ENCODE assay signal across 18 mouse cellular contexts in genomic region chr5:72104274-72104921, GRCm38 (mm10).
A peak's percentile ranks its signal among the peaks of the same experiment; 100 is the strongest.
DNase-seq lines count a peak whose midpoint lies in the region; ATAC-seq and TF ChIP-seq lines count a peak whose summit lies in the region.
"Had no signal": no experiment of that assay in that cellular context is flagged by ENCODE, and none has a peak within 500 bp of the region (broad histone marks: within the 10 kb centered on the region; RNA-seq: fewer than 3 reads in every experiment).

No protein-coding gene starts in this region.

- no peak overlapping the region for H3K4me3 ChIP-seq in forebrain, postnatal 0 days (ENCODE audit: low read depth, low read length)
- no peak overlapping the region for H3K4me3 ChIP-seq in forebrain, embryonic 15.5 days
- H3K4me3 ChIP-seq in hindbrain, embryonic 13.5 days = no peak overlapping the region
- H3K4me3 ChIP-seq in neural tube, embryonic 14.5 days (ENCODE audit: low read depth, low read length) = no peak overlapping the region
- H3K4me3 ChIP-seq in kidney, embryonic 14.5 days (ENCODE audit: low read length) = no peak overlapping the region
- H3K4me3 ChIP-seq: erythroblast, embryonic 14.5 days; heart, adult 2 months had no signal

- 25% methylated on average over 7 of the region's 7 CpGs for WGBS in forebrain, postnatal 0 days
- 24% methylated on average over 7 of the region's 7 CpGs for WGBS in forebrain, embryonic 15.5 days
- 24% methylated on average over 7 of the region's 7 CpGs for WGBS in hindbrain, embryonic 13.5 days
- 16% methylated on average over 7 of the region's 7 CpGs for WGBS in neural tube, embryonic 14.5 days
- WGBS in kidney, embryonic 14.5 days = 77% methylated on average over 7 of the region's 7 CpGs

- no peaks in the 10 kb centered on the region for H3K36me3 ChIP-seq in forebrain, postnatal 0 days (ENCODE audit: insufficient read depth)
- no peaks in the 10 kb centered on the region for H3K36me3 ChIP-seq in forebrain, embryonic 15.5 days
- H3K36me3 ChIP-seq in hindbrain, embryonic 13.5 days = no peaks in the 10 kb centered on the region
- H3K36me3 ChIP-seq in neural tube, embryonic 14.5 days (ENCODE audit: control insufficient read depth, insufficient read depth, low read length) = no peaks in the 10 kb centered on the region
- H3K36me3 ChIP-seq in kidney, embryonic 14.5 days (ENCODE audit: control insufficient read depth, insufficient read depth, low read length) = no peaks in the 10 kb centered on the region

- no peaks in the 10 kb centered on the region for H3K4me1 ChIP-seq in forebrain, postnatal 0 days (ENCODE audit: insufficient read depth)
- H3K4me1 ChIP-seq in forebrain, embryonic 15.5 days = no peaks in the 10 kb centered on the region
- peaks cover 13% of the 10 kb centered on the region for H3K4me1 ChIP-seq in hindbrain, embryonic 13.5 days (replicated peaks)
- H3K4me1 ChIP-seq in neural tube, embryonic 14.5 days (ENCODE audit: control insufficient read depth, insufficient read depth, low read length) = peaks cover 5% of the 10 kb centered on the region; the same call in 1 of the 2 replicates
- H3K4me1 ChIP-seq in kidney, embryonic 14.5 days (ENCODE audit: control insufficient read depth, insufficient read depth, low read length) = no peaks in the 10 kb centered on the region

- peak; percentile 12; the same call in 1 of the 2 replicates for ATAC-seq in forebrain, postnatal 0 days
- no peak for ATAC-seq in forebrain, embryonic 15.5 days (replicated peaks)
- peak; percentile 64 for ATAC-seq in CD4-positive, CD25-positive, alpha-beta regulatory T cell, adult 4 months
- ATAC-seq in hindbrain, embryonic 13.5 days (ENCODE audit: low FRiP score) = peak; percentile 65
- peak; percentile 84 for ATAC-seq in neural tube, embryonic 14.5 days (ENCODE audit: low read depth)
- no peak for ATAC-seq in kidney, embryonic 14.5 days (ENCODE audit: low FRiP score, low TSS enrichment)

- no peak for DNase-seq in forebrain, postnatal 0 days
- DNase-seq in kidney, postnatal 14 days = no peak
- no peak for DNase-seq in gastrocnemius, adult 8-10 months (ENCODE audit: low spot score in 2 of 2)
- DNase-seq: adrenal gland, postnatal 25 days; cerebellum, postnatal 10 days; heart, adult 2 months; layer of hippocampus, adult 9-11 months; lung, adult 2 months; lung, postnatal 4 days; right cerebral cortex, postnatal 14 days; thymus, postnatal 4 days had no signal

- H3K27ac ChIP-seq in forebrain, postnatal 0 days (ENCODE audit: low read depth, low read length) = no peak overlapping the region
- no peak overlapping the region for H3K27ac ChIP-seq in forebrain, embryonic 15.5 days (replicated peaks)
- peak overlapping the region; percentile 6; the same call in 1 of the 2 replicates for H3K27ac ChIP-seq in hindbrain, embryonic 13.5 days
- H3K27ac ChIP-seq in neural tube, embryonic 14.5 days (ENCODE audit: low read depth, low read length) = no peak overlapping the region
- H3K27ac ChIP-seq in kidney, embryonic 14.5 days (ENCODE audit: low read depth, low read length) = no peak overlapping the region
- H3K27ac ChIP-seq: heart, adult 2 months; kidney, postnatal 0 days had no signal

- H3K9me3 ChIP-seq in forebrain, postnatal 0 days (ENCODE audit: low read length) = no peaks in the 10 kb centered on the region
- no peaks in the 10 kb centered on the region for H3K9me3 ChIP-seq in forebrain, embryonic 15.5 days
- H3K9me3 ChIP-seq in hindbrain, embryonic 13.5 days = no peaks in the 10 kb centered on the region
- no peaks in the 10 kb centered on the region for H3K9me3 ChIP-seq in neural tube, embryonic 14.5 days (ENCODE audit: control insufficient read depth, low read length)
- no peaks in the 10 kb centered on the region for H3K9me3 ChIP-seq in kidney, embryonic 14.5 days (ENCODE audit: control insufficient read depth, low read length)

- H3K9ac ChIP-seq in forebrain, postnatal 0 days = no peak overlapping the region
- no peak overlapping the region for H3K9ac ChIP-seq in forebrain, embryonic 15.5 days (replicated peaks)
- no peak overlapping the region for H3K9ac ChIP-seq in hindbrain, embryonic 13.5 days
- H3K9ac ChIP-seq in neural tube, embryonic 14.5 days (replicated peaks; ENCODE audit: low read depth, low read length) = no peak overlapping the region
- no peak overlapping the region for H3K9ac ChIP-seq in kidney, embryonic 14.5 days (ENCODE audit: low read depth, low read length)

- no peaks in the 10 kb centered on the region for H3K27me3 ChIP-seq in forebrain, postnatal 0 days (ENCODE audit: insufficient read depth, low read length)
- no peaks in the 10 kb centered on the region for H3K27me3 ChIP-seq in forebrain, embryonic 15.5 days
- H3K27me3 ChIP-seq in hindbrain, embryonic 13.5 days = no peaks in the 10 kb centered on the region
- H3K27me3 ChIP-seq in neural tube, embryonic 14.5 days (ENCODE audit: control insufficient read depth, insufficient read depth, low read length) = no peaks in the 10 kb centered on the region
- no peaks in the 10 kb centered on the region for H3K27me3 ChIP-seq in kidney, embryonic 14.5 days (ENCODE audit: control insufficient read depth, insufficient read depth, low read length)

- no peak overlapping the region for H3K4me2 ChIP-seq in forebrain, postnatal 0 days (ENCODE audit: low read depth)
- H3K4me2 ChIP-seq in forebrain, embryonic 15.5 days (replicated peaks) = no peak overlapping the region
- no peak overlapping the region for H3K4me2 ChIP-seq in hindbrain, embryonic 13.5 days
- no peak overlapping the region for H3K4me2 ChIP-seq in neural tube, embryonic 14.5 days (ENCODE audit: low read depth, low read length)
- H3K4me2 ChIP-seq in kidney, embryonic 14.5 days (replicated peaks; ENCODE audit: low read depth, low read length) = no peak overlapping the region

- no peak for TF ChIP-seq CTCF in forebrain, postnatal 0 days (IDR thresholded peaks at IDR 0.05; ENCODE audit: low read depth)

Comparison
In these comparisons a context has a peak if more than half of its experiments do, and no peak if none do; other contexts are left out.
1. ATAC-seq: peak in forebrain, postnatal 0 days (single experiment), CD4-positive, CD25-positive, alpha-beta regulatory T cell, adult 4 months (single experiment), hindbrain, embryonic 13.5 days (single experiment) and neural tube, embryonic 14.5 days (single experiment); none in forebrain, embryonic 15.5 days (single experiment) and kidney, embryonic 14.5 days (single experiment).